Mouse (Mus musculus): Measurements from ENCODE around the gene Atp13a4.

Gene Atp13a4

DNA sequence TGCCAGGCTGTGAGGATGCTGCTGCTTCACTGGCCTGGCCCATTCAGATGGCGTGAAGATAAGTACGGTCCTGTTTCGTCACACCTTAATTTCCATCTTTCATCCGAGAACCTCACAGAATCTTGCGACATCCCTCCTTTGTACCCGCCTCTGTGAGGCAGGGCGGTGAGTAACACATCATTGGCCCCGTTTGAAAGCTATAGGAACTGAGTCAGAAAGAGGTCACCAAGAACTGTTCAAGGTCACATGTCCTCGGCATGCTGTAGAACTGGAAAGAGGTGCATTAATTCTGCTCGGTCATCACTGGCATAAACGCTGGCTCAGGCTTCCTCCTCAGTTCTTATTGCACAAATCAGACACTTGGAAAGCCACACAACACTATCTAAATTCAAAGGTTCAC, at the start of gene Atp13a4:
Gene Atp13a4, minus strand, starts transcription at position 36 of the 400 bp plus-strand sequence.
- no peak for DNase-seq (ENCODE audit: low spot score in 2 of 2)

DNA sequence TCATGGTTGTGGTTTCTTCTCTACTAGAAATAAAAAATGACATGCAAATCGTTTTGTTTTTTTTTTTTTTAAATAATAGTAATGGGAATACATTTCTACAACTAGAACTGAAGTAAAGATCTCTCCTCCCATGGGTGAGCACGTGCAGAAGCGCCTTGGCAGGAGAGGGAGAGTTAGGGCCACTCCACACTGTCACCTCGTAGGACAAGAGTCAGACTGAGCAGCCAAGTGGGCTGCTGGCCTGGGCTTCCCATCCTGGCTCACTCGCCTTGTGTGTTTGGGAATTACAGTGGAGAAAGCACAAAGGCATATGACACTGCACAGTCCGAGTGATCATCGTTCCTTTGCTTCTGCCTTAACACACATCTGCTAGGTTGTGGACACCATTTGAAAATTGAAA, 47.5 kb upstream of the Atp13a4 start:
- DNase-seq (ENCODE audit: low spot score in 2 of 2): no peak

DNA sequence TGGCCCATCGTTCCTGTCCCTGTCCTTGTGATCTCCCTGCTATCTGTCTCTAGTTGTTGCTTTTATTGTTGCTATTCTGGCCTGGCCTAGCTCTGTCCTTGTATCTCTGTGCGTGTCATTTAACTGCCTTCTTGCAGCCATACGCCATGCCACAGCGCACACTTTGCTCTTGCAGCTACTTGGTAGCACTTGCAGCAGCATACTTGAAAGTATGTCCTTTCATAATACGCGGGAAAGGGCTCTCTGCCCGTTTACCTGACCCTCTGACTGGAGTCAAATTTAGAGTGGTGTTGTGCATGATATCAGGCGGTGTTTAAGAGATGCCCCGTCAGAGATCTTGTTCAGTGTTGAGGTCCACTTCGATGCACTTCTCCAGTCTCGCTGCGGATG, 35.1 kb upstream of the Atp13a4 start:
- peak in 1 of 2 experiments; percentile 4 for DNase-seq (ENCODE audit: low spot score in 2 of 2)

DNA sequence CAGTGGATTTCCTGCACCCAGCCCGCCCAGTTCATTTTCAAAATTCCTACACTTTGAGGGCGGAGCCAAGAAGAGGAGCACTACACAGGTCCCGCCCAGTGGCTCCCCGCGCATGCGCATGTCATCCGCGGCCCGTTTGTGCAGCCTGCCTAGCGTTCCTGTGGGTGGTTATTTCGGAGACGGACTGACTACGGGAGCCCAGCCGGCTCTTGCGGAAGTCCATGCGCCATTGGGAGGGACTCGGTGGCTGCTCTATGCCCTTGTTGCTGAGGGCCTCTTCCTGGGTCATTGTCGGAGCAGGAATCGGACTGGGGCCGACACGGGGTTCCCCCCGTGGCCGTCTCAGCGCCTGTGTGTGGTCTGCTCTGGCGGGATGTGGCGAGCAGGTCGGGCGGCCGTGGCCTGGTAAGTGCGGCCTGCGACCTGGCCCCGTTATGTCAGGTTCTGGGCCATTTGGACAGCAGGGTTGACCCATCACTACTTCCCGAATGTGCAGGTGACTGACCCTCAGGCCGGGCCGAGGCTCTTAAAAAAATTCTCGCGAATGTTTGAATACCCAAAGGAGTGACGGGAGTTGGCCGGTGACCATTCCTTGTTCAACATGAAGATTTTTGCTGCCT, 34.6 kb upstream of the Atp13a4 start, which contains the start of gene Opa1:
Gene Opa1, plus strand, starts transcription at position 168 of the 620 bp plus-strand sequence.
- DNase-seq (ENCODE audit: low spot score in 2 of 2): peak; percentile 97

DNA sequence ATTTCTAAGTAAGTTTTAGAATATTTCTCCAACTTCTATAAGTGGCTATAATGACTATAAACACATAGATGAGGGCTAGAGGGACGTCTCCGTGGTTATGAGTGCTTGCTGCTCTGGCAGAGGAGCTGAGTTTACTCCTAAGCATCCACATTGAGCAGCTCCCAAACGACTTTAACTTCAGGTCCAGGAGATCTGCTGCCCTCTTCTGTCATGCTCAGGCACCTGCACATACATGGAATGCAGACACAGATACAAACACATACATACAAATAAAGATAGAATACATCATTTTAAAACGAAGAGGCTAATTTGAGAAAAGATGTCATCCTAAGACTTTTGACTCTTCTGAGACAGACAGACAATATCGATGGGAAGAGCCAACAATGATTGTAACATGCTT, 31.0 kb upstream of the Atp13a4 start:
- no peak for DNase-seq (ENCODE audit: low spot score in 2 of 2)

DNA sequence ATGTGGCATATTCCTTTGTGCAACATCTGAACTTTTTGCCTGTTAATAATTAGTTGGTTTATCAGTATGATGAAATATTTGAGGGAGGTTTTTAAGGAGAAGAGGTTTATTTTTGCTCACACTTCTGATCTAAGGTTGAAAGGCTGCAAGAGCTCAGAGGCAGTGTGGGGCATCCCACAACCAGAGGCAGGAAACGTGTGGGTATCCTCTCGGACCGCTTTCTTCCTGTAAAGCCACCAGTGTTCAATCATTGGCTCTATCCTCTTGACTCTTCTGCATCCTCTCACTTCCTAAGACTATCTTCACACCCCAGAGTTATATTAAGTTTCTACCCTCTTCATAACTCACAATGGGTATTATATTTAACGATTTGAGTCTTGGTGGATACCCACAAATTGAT, 29.3 kb upstream of the Atp13a4 start:
- DNase-seq (ENCODE audit: low spot score in 2 of 2): no peak

DNA sequence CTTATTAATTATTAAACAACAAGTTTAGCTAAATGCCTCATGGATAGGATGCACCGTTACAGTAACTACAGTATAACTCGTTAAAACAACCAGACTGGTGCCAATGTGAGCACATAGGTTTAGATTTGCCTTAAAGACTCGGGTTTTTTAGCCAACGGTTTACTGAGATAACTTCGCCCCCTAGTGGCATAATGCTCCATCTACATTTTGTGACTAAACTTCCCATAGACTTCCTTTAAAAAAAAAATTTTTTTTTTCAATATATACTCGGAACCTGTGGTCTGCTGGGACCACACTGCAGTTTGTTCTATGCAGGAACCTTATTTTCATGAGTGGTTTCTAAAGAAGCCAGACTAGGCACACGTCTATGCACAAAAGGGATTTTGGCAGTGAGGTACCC, 16.2 kb upstream of the Atp13a4 start:
- DNase-seq (ENCODE audit: low spot score in 2 of 2): peak in 1 of 2 experiments; percentile 22

DNA sequence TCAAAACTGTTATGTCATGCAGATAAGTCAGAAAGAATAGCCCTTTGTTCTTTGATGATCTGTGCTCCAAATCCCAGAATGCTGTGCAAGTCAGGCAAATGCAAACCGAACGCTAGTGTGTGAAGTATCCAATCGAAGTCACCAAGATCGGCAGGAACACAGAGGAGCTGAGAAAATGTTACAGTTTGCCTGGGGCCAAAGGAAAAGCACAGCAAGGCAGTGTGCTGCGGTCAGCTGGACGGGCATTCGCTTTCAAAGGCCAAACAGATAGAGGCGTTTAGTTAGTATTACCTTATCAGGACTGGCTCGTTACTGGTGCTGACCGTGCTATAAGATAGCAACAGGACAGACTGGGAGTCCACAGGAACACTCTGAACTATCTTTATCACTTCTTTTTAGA, 15.8 kb upstream of the Atp13a4 start:
- no peak for DNase-seq (ENCODE audit: low spot score in 2 of 2)

DNA sequence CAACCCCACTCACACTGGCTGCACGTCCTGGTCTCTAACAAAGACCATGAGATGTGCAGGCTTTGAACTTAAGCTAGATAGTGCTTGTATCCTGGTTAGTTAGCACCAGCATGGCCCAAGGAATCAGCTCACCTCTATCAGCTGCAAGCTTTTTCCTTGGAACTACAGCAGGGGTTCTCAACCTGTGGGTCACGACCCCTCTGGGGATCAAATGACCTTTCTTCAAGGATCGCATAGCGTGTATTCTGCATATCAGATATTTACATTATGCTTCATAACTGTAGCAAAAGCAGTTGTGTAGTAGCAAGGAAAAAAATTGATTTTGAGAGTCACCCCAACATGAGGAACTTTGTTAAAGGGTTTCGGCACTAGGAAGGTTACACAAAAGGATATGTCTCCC, 15.0 kb upstream of the Atp13a4 start:
- no peak for DNase-seq (ENCODE audit: low spot score in 2 of 2)

DNA sequence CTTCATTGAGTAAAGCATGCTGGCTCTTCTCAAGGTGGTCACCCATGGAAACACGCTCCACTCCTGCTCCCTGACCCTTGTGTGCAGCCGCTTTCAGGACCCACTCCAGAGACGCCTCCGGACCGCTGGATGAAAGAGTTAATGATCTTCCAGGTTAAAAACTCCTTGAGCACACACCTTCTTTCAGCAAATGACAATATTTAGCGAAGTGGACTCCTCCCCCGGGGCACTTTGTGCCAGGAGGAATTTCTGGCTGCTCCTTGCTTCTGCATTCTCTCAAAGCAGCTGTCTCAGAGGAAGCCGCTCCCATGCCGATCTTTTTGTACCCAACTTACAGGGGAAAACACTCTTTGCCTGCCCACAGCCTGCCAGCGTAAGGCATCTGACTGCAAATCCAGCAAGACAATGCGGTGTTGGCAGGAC, 3.4 kb downstream of the Atp13a4 start:
- no peak for DNase-seq (ENCODE audit: low spot score in 2 of 2)

DNA sequence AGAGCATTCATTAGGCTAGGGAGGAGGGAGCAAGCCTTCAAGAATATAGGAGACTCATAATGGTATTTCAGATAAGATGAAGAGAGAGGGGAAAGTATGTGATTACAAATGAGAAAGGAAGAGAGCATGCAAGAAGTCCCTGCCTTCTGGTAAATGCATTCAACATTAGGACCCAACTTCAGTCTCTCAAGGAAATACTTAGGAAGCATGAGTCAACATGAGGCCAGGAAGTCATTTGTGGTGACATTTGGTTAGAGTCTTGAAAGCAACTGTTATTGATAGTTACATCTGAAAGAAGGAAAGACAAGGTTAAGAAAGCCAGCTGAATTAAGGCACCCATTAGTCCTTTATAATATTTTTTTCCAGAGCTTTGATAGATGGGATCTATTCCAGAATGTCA, 4.8 kb downstream of the Atp13a4 start:
- no peak for DNase-seq (ENCODE audit: low spot score in 2 of 2)

DNA sequence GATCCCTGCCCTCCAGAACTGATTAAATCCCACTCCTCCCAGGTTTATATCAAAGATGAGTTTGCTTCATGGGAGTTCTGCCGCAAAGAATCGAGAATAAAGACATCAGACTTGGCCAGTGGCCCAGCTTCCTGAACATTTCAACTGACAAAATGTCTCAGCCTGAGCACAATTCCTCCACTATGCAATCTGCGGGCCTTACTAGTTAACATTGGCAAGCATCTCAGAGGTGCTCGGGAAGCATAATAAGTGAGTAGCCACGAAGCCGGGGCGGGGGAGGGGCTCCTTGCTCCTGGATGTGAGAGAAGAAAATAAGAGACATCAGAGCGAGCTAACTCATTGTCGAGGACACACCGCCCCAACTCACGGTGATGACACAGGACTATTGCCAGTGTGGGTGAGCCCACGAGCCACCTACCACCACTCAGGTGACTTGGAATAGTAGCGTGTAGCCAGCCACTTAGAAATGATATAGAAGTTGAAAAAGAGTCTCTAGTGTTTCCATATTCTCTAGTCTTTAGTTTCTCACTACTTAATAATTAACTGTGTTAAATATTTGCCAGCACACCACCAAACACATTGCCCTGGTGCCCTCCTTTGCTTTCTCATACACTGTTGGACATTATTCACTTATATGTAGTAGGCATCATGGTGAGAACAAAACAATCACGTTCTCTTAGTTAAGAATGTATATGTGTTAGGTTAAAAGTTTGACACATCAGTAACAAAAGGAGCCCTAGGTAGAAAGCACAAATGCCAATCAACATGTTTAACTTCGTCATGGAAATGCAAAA, 8.1 kb downstream of the Atp13a4 start:
- DNase-seq (ENCODE audit: low spot score in 2 of 2): no peak

DNA sequence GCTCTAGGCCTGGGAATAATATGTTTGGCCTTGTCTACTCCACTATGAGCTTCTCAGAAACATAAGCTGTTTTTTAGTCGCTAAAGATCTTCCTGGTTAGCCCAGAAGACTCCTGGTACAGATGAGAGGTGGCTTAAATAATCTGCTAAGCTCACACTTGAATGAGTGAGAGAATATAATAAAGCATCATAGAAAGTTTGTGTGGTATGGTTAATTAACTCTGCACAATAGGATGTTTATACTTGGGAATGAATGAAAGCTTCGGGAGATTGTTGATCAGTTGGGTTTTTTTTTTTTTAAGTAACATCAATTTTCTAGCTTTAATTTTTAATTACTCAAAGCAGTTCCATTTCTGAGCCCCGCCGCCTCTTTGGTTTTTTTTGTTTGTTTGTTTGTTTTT, 8.8 kb downstream of the Atp13a4 start:
- DNase-seq (ENCODE audit: low spot score in 2 of 2): no peak

DNA sequence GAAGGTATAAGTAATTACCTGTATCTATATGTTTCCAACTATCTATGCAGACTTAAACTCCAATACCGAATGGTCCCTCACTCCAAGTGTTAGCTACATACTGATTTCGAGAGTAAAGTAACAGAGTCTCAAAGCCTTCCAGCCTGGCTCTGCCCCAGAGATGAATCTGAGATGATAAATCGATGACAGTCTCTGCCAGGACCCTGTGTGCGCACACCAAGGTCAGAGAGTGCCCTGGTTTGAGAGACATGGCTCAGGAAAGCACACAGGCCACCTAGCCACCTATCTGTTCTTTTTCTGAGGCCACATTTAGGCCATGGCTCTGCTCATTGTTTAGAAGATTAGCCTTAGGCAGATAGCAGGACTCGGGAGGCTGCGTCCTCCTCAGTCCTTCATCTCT, 11.0 kb downstream of the Atp13a4 start:
- no peak for DNase-seq (ENCODE audit: low spot score in 2 of 2)

DNA sequence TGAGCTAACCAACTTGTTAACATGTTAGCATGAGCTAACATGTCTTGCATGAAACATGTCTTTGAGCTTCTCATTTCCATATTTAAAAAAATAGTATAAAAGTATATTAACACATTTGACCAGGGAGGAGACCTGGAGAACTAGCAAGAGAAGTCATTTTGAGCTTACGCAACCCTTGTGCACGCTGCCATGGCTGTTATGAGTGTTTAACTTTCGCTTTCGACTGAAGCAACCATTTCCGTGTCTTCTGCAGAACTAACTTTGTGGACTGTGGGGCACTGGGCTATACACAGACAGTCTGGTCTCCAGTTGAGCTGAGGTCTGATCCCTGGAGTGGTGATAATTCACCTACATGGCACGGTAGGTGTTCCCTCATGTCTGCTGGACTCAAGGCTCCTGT, 17.6 kb downstream of the Atp13a4 start:
- no peak for DNase-seq (ENCODE audit: low spot score in 2 of 2)

DNA sequence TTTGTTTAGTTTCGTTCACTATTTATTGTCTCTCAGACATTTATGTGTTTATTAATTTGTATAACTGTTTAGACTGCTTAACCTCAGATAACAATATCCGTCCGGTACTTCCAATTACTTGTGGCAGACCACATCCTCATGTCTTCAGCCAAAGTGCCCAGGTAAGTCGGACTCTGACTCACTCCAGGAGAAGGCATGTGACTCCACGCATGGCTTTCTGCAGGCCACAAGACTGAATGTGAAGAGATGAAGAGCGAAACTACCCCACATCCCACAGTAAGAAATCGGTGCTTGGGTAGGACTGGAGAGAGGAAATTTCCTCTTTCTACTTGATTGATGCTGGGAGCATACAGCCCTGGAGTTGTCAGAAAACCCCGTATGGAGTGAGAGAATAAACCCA, 18.1 kb downstream of the Atp13a4 start:
- no peak for DNase-seq (ENCODE audit: low spot score in 2 of 2)

DNA sequence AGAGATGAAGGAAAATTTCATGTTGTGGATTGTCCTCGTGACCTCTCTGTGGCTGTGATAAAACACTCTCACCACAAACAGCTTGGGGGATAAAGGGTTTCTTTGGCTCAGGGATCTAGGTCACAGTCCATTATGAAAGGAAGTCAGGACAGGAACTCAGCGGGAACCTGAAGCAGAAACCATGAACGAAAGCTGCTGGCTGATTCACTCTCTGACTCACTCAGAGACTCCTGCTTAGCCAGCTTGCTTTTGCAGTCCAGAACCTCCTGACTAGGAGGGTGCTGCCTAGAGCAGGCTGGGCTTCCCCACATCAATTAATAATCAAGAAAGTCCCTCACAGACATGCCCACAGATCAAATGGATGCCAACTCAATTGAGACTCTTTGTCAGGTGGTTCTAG, 32.2 kb downstream of the Atp13a4 start:
- DNase-seq (ENCODE audit: low spot score in 2 of 2): no peak

DNA sequence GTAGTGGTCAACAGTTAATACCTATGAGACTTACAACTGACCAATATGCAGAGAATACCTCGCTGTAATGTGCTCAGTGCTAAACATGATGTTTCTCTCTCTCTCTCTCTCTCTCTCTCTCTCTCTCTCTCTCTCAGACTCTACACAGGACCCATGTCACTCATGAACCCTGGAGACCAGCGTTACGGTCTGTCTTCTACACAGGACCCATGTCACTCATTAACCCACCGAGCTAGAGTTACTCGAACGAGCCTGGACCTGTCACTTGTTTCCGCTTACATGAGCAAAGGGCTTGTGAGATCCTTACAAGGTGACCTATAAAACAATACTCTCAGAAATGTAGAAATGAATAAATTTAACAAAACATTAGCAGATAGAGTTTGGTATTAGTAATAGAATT, 33.9 kb downstream of the Atp13a4 start:
- no peak for DNase-seq (ENCODE audit: low spot score in 2 of 2)

DNA sequence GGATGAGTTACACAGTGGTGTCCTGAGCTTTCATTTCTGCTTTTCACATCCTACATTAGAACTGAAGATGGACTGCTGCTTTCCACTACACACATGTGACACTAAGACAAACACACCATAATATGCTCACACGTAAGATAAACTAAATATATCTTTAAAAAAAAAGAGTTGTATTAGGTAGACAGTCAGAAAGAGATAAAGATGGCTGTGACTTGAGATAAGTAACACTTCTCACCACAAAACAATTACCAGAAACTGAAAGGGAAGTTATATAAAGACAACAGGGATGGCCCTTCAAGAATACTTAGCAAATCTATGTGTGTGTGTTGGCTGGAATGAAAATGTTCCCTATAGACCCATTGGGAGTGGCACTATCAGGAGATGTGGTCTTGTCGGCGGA, 34.8 kb downstream of the Atp13a4 start:
- DNase-seq (ENCODE audit: low spot score in 2 of 2): no peak

DNA sequence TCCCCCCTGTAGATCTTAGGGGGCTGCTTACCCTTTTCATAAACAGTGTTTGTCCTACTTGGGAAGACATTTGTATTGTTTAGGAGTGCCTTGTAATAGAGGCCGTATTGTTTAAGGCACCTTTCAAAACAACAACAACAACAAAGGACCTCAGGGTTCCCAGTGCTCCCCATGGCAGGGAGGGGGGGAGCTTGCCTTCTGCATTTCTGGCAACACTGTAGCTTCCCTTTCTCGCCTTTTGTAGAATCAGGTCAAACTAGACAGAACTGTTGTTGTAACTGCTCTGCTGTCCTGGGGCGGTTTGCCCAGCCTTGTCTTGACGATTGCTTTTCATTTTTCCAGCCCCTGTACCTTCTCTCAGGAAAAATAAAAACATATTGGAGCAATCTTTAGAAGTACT, 40.0 kb downstream of the Atp13a4 start:
- DNase-seq (ENCODE audit: low spot score in 2 of 2): no peak

DNA sequence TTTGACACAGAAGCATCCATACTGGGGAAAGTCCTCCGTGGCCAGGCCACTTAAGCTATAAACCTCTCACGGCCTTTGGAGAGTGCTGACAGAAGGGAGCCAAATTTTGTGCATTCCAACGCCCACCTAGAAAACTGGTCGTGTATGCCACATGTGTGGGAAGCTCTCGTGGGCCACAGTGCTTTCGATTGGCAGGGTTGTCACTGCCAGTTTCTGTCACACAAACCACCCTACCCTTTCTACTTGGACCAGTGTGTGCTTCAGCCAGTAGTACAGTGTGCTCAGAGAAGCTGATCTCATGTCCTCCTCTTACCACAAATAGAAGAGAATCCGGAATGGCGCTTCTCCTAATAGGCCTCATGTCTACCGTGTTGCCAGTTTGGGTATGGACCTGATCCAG, 40.5 kb downstream of the Atp13a4 start:
- DNase-seq (ENCODE audit: low spot score in 2 of 2): no peak

DNA sequence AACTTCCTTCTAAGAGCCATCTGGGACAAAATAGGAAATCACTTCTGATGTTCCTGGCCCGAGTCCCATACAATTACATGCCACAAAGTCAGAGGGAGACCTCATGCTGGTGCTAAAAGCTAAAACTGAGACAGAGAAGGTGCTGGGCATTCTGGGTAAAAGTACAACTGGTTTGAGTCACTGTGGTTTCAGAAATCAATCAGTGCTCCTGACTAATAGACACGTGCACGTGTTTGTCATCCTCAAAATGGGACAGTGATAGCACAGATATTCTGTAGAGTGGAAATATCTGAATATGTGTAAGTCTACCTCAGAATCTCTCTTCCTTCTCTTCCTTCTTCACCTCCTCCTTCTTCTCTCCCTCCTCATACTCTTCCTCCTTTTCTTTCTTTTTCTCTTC, 53.6 kb downstream of the Atp13a4 start:
- no peak for DNase-seq (ENCODE audit: low spot score in 2 of 2)

DNA sequence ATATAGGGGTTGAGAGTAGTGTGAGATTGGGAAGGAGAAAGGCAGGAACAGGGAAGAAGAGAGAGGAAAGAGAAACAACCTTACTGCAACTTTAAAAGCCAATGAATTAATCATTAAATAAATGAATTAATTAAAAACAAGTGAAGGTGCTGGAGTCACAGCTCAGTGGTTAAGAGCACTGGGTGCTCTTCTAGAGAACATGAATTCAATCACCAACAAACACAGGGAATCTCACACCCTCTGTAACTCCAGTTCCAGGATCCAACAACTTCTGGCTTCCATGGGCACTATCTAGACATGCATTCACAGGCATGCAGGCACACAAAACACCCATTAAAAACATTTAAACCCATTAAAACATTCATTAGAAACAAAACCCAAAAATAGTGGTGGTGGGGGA, 63.2 kb downstream of the Atp13a4 start:
- no peak for DNase-seq (ENCODE audit: low spot score in 2 of 2)

DNA sequence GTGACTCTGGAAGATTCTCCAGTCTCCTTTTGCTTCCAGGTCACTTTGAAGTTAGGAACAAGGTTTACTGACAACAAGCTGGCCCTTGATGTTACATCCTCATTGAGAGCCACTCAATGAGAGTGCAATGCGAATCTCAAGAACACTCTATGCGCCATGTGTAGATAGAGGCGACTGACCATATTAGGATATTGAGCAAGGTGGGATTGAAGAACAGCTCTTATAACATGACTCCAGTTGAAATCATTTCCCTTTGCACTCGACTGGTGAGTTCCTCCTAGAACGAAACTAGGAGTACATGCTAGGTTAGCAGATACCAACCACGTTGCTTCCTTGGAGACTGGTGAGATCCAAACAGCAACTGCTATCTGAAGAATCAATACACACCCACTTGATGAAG, 64.3 kb downstream of the Atp13a4 start:
- DNase-seq (ENCODE audit: low spot score in 2 of 2): no peak

Measured in natural killer cell, adult 2 months (primary cell).